Mouse (Mus musculus): Measurements from ENCODE around the gene Mtrf1.
A peak's percentile ranks its signal among the peaks of the same experiment; 100 is the strongest.
"Not testable (repeated sequence)": the region's sequence is repeated elsewhere in the genome, so short reads cannot be mapped to it uniquely, and the experiment has no call there.

Gene Mtrf1

DNA sequence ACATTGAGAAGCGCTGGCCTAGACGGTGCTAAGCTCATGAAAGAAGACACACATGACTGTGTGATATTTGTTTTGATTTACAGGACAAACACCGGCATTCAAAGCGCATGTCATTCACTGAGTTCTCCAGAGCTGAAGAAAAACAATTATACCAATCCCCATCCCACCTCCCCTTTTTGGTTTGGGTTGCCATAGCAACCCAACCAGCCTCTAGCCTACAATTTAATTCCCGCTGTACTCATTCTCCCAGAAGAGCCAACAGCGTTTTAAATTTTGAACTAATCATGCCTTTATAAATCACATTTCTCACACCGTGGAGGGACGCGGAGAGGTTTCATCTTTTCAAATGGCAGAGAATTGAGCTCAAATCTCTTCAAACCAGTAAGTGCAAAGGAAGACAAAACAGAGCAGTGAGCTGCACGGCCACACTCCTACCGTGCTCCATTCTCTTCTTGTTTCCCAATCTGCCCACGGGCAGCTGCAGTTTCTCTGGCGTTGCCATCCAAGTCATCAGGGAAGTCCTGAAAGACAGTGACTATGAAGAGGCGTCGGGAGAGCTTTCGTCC, 47.6 kb downstream of the Mtrf1 start:
- no peak for DNase-seq (ENCODE audit: low read depth)

DNA sequence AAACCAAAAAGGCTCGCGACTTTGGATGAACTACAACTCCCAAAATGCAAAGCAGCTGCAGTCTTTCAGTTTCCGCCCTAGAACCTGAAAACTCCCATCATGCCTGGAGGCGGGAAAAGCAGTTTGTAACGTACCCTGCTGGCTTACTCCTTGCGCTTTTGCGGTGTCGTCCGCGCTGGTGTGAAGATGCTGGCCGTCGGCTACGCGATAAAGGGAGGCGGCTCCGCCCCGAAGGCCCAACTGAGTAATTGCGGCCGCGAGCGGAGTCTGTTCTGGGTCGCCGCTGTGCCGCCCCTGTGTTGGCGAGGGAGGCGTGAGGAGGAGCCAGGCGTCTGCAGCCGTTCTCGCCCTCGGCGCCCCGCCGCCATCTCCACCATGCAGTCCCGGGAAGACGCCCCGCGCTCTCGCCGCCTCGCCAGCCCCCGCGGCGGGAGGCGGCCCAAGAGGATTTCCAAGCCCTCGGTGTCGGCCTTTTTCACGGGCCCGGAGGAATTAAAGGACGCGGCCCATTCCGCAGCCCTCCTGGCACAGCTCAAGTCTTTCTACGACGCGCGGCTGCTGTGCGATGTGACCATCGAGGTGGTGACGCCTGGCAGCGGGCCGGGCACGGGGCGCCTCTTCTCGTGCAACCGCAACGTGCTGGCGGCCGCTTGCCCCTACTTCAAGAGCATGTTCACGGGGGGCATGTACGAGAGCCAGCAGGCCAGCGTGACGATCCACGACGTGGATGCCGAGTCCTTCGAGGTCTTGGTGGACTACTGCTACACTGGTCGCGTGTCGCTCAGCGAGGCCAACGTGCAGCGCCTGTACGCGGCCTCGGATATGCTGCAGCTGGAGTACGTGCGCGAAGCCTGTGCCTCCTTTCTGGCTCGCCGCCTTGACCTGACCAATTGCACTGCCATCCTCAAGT, 54.4 kb downstream of the Mtrf1 start, which contains the start of gene Kbtbd6:
Gene Kbtbd6 (plus strand): TSS at position 155 of the 910 bp plus-strand sequence.
- peak; percentile 77 for DNase-seq (ENCODE audit: low read depth)

DNA sequence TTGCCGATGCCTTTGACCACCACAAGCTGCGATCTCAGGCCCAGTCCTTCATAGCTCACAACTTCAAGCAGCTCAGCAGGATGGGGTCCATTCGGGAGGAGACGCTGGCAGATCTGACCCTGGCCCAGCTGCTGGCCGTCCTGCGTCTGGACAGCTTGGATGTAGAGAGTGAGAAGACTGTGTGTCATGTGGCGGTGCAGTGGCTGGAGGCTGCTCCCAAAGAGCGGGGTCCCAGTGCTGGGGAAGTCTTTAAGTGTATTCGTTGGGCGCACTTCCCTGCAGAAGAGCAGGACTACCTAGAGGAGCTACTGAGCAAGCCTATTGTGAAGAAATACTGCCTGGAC, 55.0 kb downstream of the Mtrf1 start:
- DNase-seq (ENCODE audit: low read depth): not testable (repeated sequence)

DNA sequence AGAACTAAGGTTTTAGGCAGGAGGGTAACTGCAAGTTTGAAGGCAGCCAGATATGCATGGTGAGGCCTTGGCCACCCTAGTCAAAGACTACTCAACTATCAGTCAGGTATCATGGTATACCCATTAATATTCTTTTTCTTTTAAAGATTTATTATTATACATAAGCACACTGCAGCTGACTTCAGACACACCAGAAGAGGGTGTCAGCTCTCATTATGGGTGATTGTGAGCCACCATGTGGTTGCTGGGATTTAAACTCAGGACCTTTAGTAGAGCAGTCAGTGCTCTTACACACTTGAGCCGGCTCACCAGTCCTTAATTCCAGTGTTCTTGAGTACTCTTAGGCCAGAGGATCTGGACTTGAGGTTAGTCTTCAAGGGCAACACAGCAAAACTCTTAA, 62.8 kb downstream of the Mtrf1 start:
- DNase-seq (ENCODE audit: low read depth): no peak

- DNase-seq (ENCODE audit: low read depth): no peak
These were observed 63.4 kb downstream of the Mtrf1 start for GRCm38 (mm10) chr14:79460988-79461387.

GRCm38 (mm10) chr14:79465623-79466022, 68.1 kb downstream of the Mtrf1 start:
- DNase-seq (ENCODE audit: low read depth): no peak

GRCm38 (mm10) chr14:79467621-79468020, 70.0 kb downstream of the Mtrf1 start:
- DNase-seq (ENCODE audit: low read depth): no peak
